Mouse (Mus musculus) midbrain, embryonic 14.5 days (tissue): ENCODE results near the gene Syt8. TPM values are rescaled to one million over a fixed set of nuclear protein-coding genes. Genes with fewer than 3 reads are reported as not detected.
A peak's percentile ranks its signal among the peaks of the same experiment; 100 is the strongest.

Experiments used
- ATAC-seq: fragments of 200-750 bp; cut with Nextera tagmentation; 2 replicates; pipeline ENCODE4 v1.8.0; 2017; ENCODE audit warnings: moderate number of reproducible peaks, moderate library complexity; ENCODE audit not compliant: low FRiP score, low TSS enrichment
- DNase-seq: peaks from one replicate; pipeline ENCODE4 v3.0.0-alpha.2; 2015
- H3K27ac ChIP-seq: fragments of 300-500 bp; sonication (generic); replicated peaks from 2 replicates; pipeline ENCODE4 v1.5.1; 2014; ENCODE audit warnings: mild to moderate bottlenecking, low read depth, low read length, moderate library complexity
- H3K27me3 ChIP-seq: fragments of 300-500 bp; sonication (generic); 2 replicates; pipeline ENCODE4 v1.6.1; 2014; ENCODE audit warnings: low read length, control low read depth, mixed read lengths; ENCODE audit not compliant: control insufficient read depth, insufficient read depth
- H3K36me3 ChIP-seq: fragments of 300-500 bp; sonication (generic); 2 replicates; pipeline ENCODE4 v1.6.1; 2014; ENCODE audit warnings: low read length, control low read depth; ENCODE audit not compliant: control insufficient read depth, insufficient read depth
- H3K4me1 ChIP-seq: fragments of 300-500 bp; sonication (generic); 2 replicates; pipeline ENCODE4 v1.6.1; 2014; ENCODE audit warnings: mild to moderate bottlenecking, antibody characterized with exemption, low read length, control low read depth; ENCODE audit not compliant: control insufficient read depth, insufficient read depth
- H3K4me2 ChIP-seq: fragments of 300-500 bp; sonication (generic); 2 replicates; pipeline ENCODE4 v1.6.1; 2014; ENCODE audit warnings: mild to moderate bottlenecking, low read length, moderate library complexity
- H3K4me3 ChIP-seq: fragments of 300-500 bp; sonication (generic); replicated peaks from 2 replicates; pipeline ENCODE4 v1.5.1; 2014; ENCODE audit warnings: low read depth, low read length
- H3K9ac ChIP-seq: fragments of 300-500 bp; sonication (generic); replicated peaks from 2 replicates; pipeline ENCODE4 v1.6.1; 2014; ENCODE audit warnings: mild to moderate bottlenecking, low read length, moderate library complexity
- H3K9me3 ChIP-seq: fragments of 300-500 bp; sonication (generic); 2 replicates; pipeline ENCODE4 v1.6.1; 2016; ENCODE audit warnings: low read length, control low read depth, mixed read lengths; ENCODE audit not compliant: control insufficient read depth
- whole genome bisulfite sequencing: fragments of 180-500 bp; shearing (Covaris S2); extraction: QIAGEN DNeasy Blood & Tissue Kit; methylation state at CpG from one replicate; pipeline ENCODE4 v1.1.7; 2014; 5-methylcytosine and 5-hydroxymethylcytosine counted together
- polyA plus RNA-seq: library from polyadenylated mRNA; unstranded; fragments of >200 nt; fragmentation: Nextera tagmentation; extraction: Ambion mirVana; gene quantifications from 2 replicates; pipeline ENCODE4 v1.2.1, GENCODE M21; 2014

Syt8 gene
- polyA plus RNA-seq, 1 experiment from 2014 or later: not detected

DNA sequence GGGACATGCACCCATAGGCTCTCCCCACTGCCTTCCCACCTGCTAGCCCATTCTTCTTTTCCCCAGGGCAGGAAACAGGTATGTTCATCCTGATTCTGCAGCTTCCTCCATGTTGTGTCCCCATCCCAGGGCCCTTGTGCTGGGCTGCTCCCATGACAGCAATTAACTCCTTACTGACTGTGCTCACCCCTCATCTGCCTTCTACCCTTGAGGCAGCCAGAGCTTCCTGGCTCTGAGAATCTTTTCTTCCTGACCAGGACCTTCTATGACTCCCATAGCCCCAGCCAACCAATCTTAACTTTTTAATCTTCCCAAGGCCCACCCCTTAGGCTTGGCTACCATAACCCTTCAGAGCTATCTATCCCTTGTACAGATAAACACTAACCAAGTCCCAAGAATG, 44.7 kb downstream of the Syt8 start:
- Histone ChIP-seq H3K4me2 (no peak overlapping the region), H3K4me3 (no peak overlapping the region), H3K27me3 (no peaks in the 10 kb centered on the region), H3K9me3 (no peaks in the 10 kb centered on the region), H3K9ac (no peak overlapping the region), H3K27ac (no peak overlapping the region), H3K4me1 (peaks cover 13% of the 10 kb centered on the region), H3K36me3 (no peaks in the 10 kb centered on the region)
- ATAC-seq (no peak), DNase-seq (no peak)

DNA sequence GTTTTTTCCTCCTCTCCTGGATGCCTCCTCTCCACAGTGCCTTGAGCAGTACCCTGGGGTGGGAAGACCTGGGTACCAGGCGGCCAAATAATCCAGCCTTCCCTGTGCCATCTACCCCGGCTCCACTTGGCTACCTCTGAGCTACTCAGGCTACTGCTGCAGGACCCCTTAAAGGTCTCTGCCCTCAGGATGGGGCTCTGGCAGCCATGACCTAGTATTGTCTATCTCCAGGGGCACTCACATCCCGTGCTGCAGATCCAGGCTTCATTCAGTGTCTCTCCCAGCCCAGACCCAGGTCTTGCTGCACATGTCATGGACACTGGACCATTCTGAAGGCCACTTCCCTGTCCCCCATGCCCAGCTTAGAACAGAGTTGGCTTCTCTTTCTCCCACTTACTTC, 45.2 kb downstream of the Syt8 start:
- Histone ChIP-seq H3K9me3 (no peaks in the 10 kb centered on the region), H3K4me3 (no peak overlapping the region), H3K9ac (no peak overlapping the region), H3K36me3 (no peaks in the 10 kb centered on the region), H3K27ac (no peak overlapping the region), H3K27me3 (no peaks in the 10 kb centered on the region), H3K4me1 (peaks cover 13% of the 10 kb centered on the region), H3K4me2 (no peak overlapping the region)
- 94% methylated on average over 3 of the region's 3 CpGs for WGBS
- DNase-seq: no peak
- ATAC-seq: no peak

DNA sequence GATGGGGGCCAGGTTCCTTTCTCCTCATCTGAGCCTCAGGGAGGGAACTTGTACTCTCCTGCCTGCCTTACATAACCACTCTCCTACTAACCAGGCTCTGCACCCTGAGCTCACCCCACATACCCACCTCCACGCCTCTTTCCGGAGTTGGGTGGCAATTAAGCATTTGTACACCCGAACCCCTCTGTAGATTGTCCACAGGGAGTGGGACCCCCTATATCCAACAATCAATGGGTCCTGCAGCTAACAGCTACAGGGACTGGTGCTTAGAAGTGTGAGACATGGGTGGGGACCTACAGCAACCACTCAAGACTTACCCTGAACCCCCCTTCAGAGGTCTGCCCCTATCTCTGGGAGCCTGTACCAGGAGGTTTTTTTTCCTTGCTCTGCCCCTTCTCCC, 46.0 kb downstream of the Syt8 start:
- WGBS: 98% methylated on average over 3 of the region's 3 CpGs

DNA sequence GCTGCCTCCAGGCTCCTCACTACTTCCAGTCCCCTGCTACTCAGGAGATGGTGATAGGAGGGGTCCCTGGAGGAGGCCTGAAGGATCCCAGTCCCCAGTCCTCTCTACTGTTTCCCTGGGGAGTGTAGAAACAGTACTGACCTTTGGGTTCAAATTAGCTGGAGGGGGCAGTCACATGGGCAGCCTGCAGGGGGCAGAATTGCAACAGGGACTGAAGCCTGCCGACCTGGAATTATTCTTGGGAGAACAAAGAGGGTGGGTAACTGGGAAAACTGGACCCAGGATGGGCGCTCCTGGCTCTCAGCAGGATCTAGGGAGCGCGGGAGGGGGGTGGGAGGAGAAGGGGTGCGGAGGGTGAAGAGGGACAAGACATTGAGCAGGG, 46.5 kb downstream of the Syt8 start:
- Histone ChIP-seq H3K4me1 (peaks cover 13% of the 10 kb centered on the region), H3K4me2 (peak overlapping the region; percentile 62), H3K4me3 (peak overlapping the region; percentile 23), H3K9ac (peak overlapping the region; percentile 55), H3K27ac (peak overlapping the region; percentile 54; the same call in 1 of the 2 replicates), H3K9me3 (no peaks in the 10 kb centered on the region), H3K36me3 (no peaks in the 10 kb centered on the region), H3K27me3 (no peaks in the 10 kb centered on the region)
- DNase-seq (peak; percentile 69), ATAC-seq (no peak)
- 7% methylated on average over 5 of the region's 5 CpGs for whole genome bisulfite sequencing

More for the DNA sequence above, 46.0 kb downstream of the Syt8 start:
- DNase-seq: no peak
- Histone ChIP-seq H3K4me1 (peaks cover 13% of the 10 kb centered on the region), H3K9ac (no peak overlapping the region), H3K4me3 (no peak overlapping the region), H3K9me3 (no peaks in the 10 kb centered on the region), H3K36me3 (no peaks in the 10 kb centered on the region), H3K4me2 (no peak overlapping the region), H3K27ac (no peak overlapping the region), H3K27me3 (no peaks in the 10 kb centered on the region)
- ATAC-seq: no peak

DNA sequence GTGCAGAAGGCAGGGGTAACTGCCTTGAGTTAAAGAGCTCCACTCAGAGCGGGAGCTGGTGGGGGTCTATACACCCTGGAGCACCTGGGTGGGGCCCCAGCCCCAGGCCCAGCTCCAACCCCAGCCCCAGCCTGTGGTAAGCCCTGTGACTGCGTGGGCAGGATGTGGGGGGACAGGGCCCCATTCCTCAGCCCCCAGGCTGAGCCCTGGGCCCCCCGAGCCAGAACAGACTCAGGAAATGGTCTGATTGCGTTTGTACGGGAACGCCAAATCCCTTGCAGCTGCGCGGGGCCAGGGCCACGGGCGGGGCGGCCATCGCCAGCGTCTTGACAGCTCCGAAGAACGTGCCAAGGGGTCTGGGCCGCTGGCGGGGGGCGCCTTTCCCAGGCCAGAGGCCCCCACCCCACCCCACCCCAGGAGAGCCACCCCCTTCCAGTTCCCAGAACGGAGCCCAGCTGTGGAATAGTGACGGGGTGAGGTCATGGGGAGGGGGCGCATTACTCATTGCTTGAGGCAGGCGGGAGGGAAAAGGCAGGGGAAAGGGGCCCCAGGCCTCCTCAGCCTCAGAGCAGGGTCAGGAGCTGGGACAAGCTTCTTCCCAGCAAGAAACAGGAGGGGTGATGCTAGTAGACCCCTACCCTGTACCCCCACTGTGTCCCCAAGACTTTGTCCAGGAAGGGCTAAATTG, 47.1 kb downstream of the Syt8 start:
- H3K4me3 ChIP-seq: peak overlapping the region; percentile 23
- no peaks in the 10 kb centered on the region for H3K9me3 ChIP-seq
- no peaks in the 10 kb centered on the region for H3K27me3 ChIP-seq
- DNase-seq (peak; percentile 70), ATAC-seq (peak; percentile 60)
- H3K9ac ChIP-seq: peak overlapping the region; percentile 55
- H3K27ac ChIP-seq: peak overlapping the region; percentile 54
- H3K4me1 ChIP-seq: peaks cover 13% of the 10 kb centered on the region
- no peaks in the 10 kb centered on the region for H3K36me3 ChIP-seq
- 1% methylated on average over 21 of the region's 22 CpGs for WGBS
- peak overlapping the region; percentile 62 for H3K4me2 ChIP-seq

DNA sequence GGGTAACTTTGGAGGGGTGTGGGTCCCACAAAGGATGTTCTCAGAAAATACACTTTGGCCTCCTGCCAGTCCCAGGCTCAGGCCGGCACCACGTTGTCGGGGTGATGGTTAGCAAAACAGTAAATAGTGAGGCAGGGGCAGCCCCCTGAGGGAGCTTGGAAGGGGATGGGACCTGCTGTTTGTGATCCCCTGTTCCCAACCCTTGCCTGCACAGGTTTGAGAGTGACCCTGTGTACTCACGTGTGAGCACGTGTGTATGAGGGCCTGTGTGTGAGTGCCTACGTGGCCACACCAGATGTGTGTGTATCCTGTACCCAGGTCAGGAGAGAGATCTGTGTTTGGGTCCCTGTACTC, 47.6 kb downstream of the Syt8 start:
- peak; percentile 61 for DNase-seq
- peak; percentile 47; the same call in 1 of the 2 replicates for ATAC-seq
- Histone ChIP-seq H3K4me1 (peaks cover 13% of the 10 kb centered on the region), H3K4me2 (peak overlapping the region; percentile 62), H3K27me3 (no peaks in the 10 kb centered on the region), H3K9ac (no peak overlapping the region; the same call in 1 of the 2 replicates), H3K9me3 (no peaks in the 10 kb centered on the region), H3K36me3 (no peaks in the 10 kb centered on the region), H3K27ac (peak overlapping the region; percentile 54), H3K4me3 (no peak overlapping the region)
- WGBS: 19% methylated on average over 6 of the region's 6 CpGs

DNA sequence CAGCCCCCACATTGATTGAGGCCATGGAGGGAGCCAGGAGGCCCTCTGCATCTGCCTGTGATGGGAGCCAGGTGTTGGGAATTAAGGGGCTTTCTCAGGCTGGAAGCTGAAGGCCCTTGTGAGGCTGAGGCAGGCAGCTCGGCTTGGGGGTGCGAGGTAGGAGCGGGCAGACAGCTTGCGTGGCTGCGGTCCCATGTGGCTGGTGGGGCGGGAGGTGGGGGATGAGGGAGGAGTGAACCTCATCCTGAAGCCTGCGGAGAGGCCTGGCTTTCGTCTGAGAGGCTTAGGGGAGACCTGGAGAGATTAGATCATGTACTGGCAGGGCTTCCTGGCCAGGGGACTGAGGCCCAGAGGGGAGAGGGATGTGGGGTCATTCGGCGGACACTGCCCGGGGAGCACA, 48.5 kb downstream of the Syt8 start:
- DNase-seq: no peak
- H3K27me3 ChIP-seq: no peaks in the 10 kb centered on the region
- 39% methylated on average over 11 of the region's 11 CpGs for WGBS
- no peaks in the 10 kb centered on the region for H3K9me3 ChIP-seq
- no peak overlapping the region for H3K9ac ChIP-seq
- no peak overlapping the region for H3K4me3 ChIP-seq
- H3K27ac ChIP-seq: no peak overlapping the region
- no peak for ATAC-seq
- H3K36me3 ChIP-seq: no peaks in the 10 kb centered on the region
- H3K4me1 ChIP-seq: peaks cover 18% of the 10 kb centered on the region
- H3K4me2 ChIP-seq: no peak overlapping the region

DNA sequence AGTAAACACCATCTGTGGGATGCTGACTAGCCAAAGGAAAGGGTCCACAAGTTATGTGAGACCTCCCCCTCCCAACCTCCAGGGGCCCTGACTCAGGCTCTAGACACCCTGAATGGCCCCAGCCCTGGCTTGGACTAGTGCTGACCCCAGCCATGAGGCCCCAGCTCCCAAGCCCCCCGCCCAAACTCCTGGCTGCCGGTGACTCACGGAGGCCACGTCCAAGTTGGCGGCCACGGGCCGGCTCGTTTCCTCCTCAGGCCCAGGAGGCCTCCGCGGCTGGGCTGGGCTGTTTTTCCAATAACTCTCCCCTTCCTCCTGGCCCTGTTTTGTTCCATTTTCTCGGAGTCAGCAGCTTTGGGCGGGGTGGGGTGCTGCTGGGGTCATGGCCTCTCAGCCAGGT, 50.1 kb downstream of the Syt8 start:
- Histone ChIP-seq H3K4me2 (no peak overlapping the region), H3K27ac (no peak overlapping the region), H3K4me3 (no peak overlapping the region), H3K27me3 (no peaks in the 10 kb centered on the region), H3K4me1 (peaks cover 18% of the 10 kb centered on the region), H3K36me3 (no peaks in the 10 kb centered on the region), H3K9me3 (no peaks in the 10 kb centered on the region), H3K9ac (no peak overlapping the region)
- DNase-seq (no peak), ATAC-seq (no peak)
- WGBS: 86% methylated on average over 12 of the region's 12 CpGs

DNA sequence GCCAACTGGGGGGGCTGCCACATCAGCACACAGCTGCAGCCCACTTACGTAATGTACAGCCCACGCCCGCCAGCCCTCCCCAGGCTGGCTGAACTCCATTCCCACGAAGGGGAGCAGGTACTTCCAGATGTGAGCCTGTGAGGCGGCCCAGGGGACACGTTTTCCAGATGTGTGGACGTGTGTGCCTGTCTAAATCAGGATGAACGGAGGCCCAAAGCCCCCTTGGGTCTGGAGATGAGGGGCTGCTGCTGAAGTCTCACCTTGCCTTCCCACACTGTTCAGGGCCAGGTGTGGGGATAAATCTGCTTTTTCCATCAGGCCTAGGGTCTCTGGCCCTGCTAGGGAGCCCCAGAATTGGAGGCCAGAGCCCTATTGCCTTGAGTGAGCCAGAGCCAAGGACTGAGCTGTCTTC, 52.1 kb downstream of the Syt8 start:
- 84% methylated on average over 8 of the region's 8 CpGs for WGBS
- Histone ChIP-seq H3K4me2 (no peak overlapping the region), H3K9me3 (no peaks in the 10 kb centered on the region), H3K4me3 (no peak overlapping the region), H3K9ac (no peak overlapping the region), H3K36me3 (no peaks in the 10 kb centered on the region), H3K27ac (no peak overlapping the region), H3K4me1 (peaks cover 9% of the 10 kb centered on the region), H3K27me3 (no peaks in the 10 kb centered on the region)
- DNase-seq (no peak), ATAC-seq (no peak)
